Mouse (Mus musculus): ENCODE measurements around the gene Stil. TPM values are rescaled to one million over a fixed set of nuclear protein-coding genes. Genes with fewer than 3 reads are reported as not detected.

Gene Stil
- polyA plus RNA-seq, 1 experiment: 9.5 TPM

GRCm38 (mm10) chr4:115038242-115038641 lies 38.3 kb downstream of the Stil start:
- peaks cover 12% of the 10 kb centered on the region for H3K4me1 ChIP-seq (ENCODE audit: control insufficient read depth, insufficient read depth, low read length)
- H3K4me3 ChIP-seq (ENCODE audit: insufficient read depth, low read length): no peak overlapping the region
- no peak overlapping the region for H3K27ac ChIP-seq (ENCODE audit: insufficient read depth, low read depth, low read length)
- TF ChIP-seq POLR2A (IDR thresholded peaks at IDR 0.05; ENCODE audit: borderline replicate concordance, low read depth, low read length) (no peak), CTCF (IDR thresholded peaks at IDR 0.05; ENCODE audit: low read depth, low read length) (peak; percentile 52)

DNA sequence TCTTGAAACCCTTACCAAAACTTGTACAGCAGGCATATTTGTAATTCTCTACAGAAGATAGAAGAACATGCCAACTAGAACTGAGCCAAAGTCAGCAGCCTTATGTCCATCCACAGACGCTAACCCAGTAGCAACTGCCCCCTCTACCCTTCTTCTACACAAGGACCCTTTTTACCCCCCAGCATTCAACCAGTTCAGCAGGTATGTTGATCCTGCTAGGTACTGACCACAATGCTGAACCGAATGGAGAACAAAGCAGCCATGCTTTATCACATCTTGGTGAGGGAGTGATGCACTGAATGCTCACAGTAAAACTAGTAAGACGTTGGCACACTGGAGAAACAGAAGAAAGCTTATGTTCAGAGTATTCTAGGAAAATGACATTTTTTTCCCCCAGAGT lies 45.7 kb downstream of the Stil start:
- TF ChIP-seq POLR2A (IDR thresholded peaks at IDR 0.05; ENCODE audit: borderline replicate concordance, low read depth, low read length) (no peak), CTCF (IDR thresholded peaks at IDR 0.05; ENCODE audit: low read depth, low read length) (no peak)
- Histone ChIP-seq H3K27ac (ENCODE audit: insufficient read depth, low read depth, low read length) (no peak overlapping the region), H3K4me3 (ENCODE audit: insufficient read depth, low read length) (no peak overlapping the region), H3K4me1 (ENCODE audit: control insufficient read depth, insufficient read depth, low read length) (peaks cover 7% of the 10 kb centered on the region)

GRCm38 (mm10) chr4:115047750-115048149 lies 47.8 kb downstream of the Stil start:
- Histone ChIP-seq H3K27ac (ENCODE audit: insufficient read depth, low read depth, low read length) (no peak overlapping the region), H3K4me3 (ENCODE audit: insufficient read depth, low read length) (no peak overlapping the region), H3K4me1 (ENCODE audit: control insufficient read depth, insufficient read depth, low read length) (peaks cover 12% of the 10 kb centered on the region)
- TF ChIP-seq POLR2A (IDR thresholded peaks at IDR 0.05; ENCODE audit: borderline replicate concordance, low read depth, low read length) (no peak), CTCF (IDR thresholded peaks at IDR 0.05; ENCODE audit: low read depth, low read length) (peak; percentile 49; the same call in 1 of the 2 replicates)

GRCm38 (mm10) chr4:115048190-115048589 lies 48.2 kb downstream of the Stil start:
- TF ChIP-seq POLR2A (IDR thresholded peaks at IDR 0.05; ENCODE audit: borderline replicate concordance, low read depth, low read length) (no peak), CTCF (IDR thresholded peaks at IDR 0.05; ENCODE audit: low read depth, low read length) (no peak)
- H3K4me3 ChIP-seq (ENCODE audit: insufficient read depth, low read length): no peak overlapping the region
- no peak overlapping the region for H3K27ac ChIP-seq (ENCODE audit: insufficient read depth, low read depth, low read length)
- H3K4me1 ChIP-seq (ENCODE audit: control insufficient read depth, insufficient read depth, low read length): peaks cover 17% of the 10 kb centered on the region

GRCm38 (mm10) chr4:115051245-115051644 lies 51.3 kb downstream of the Stil start:
- peaks cover 19% of the 10 kb centered on the region for H3K4me1 ChIP-seq (ENCODE audit: control insufficient read depth, insufficient read depth, low read length)
- H3K4me3 ChIP-seq (ENCODE audit: insufficient read depth, low read length): no peak overlapping the region
- TF ChIP-seq POLR2A (IDR thresholded peaks at IDR 0.05; ENCODE audit: borderline replicate concordance, low read depth, low read length) (no peak), CTCF (IDR thresholded peaks at IDR 0.05; ENCODE audit: low read depth, low read length) (no peak)
- no peak overlapping the region for H3K27ac ChIP-seq (ENCODE audit: insufficient read depth, low read depth, low read length)

DNA sequence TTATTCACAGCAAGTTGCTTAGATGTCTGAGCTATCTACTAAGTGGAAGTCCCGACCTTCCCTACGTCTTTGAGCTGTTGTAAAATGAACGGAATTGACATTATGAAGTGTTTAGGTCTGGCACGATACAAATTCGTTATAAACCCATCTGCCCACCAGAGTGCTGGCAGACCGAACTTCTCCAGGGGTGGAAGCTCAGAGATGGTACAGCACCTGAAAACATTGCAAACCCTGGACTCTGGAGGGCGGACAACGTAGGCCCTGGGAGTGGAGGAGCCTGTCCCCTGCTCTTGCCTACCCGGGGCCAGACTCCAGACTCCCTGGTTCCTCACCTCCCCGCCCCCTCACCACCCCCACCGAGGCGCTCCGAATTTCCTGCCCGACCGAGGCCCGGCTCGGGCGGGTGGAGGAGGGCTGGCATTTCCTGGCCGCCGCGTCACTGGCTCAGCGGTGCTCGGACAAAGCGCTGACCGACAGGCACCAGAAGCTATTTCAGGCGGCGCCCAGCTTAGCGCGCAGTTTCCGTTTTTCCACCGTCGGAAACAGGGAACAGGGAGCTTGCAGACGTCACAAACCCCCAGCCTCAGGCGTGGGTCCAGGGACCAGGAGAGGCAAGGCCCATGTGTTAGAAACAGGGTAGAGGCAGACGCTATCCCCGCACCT lies 52.5 kb downstream of the Stil start:
- H3K27ac ChIP-seq (ENCODE audit: insufficient read depth, low read depth, low read length): peak overlapping the region; percentile 66
- no peak for TF ChIP-seq POLR2A (IDR thresholded peaks at IDR 0.05; ENCODE audit: borderline replicate concordance, low read depth, low read length)
- no peak for TF ChIP-seq CTCF (IDR thresholded peaks at IDR 0.05; ENCODE audit: low read depth, low read length)
- H3K4me1 ChIP-seq (ENCODE audit: control insufficient read depth, insufficient read depth, low read length): peaks cover 20% of the 10 kb centered on the region
- H3K4me3 ChIP-seq (ENCODE audit: insufficient read depth, low read length): peak overlapping the region; percentile 32

GRCm38 (mm10) chr4:115055044-115055443 lies 55.1 kb downstream of the Stil start:
- H3K4me3 ChIP-seq (ENCODE audit: insufficient read depth, low read length): no peak overlapping the region
- H3K27ac ChIP-seq (ENCODE audit: insufficient read depth, low read depth, low read length): no peak overlapping the region
- peaks cover 19% of the 10 kb centered on the region for H3K4me1 ChIP-seq (ENCODE audit: control insufficient read depth, insufficient read depth, low read length)
- TF ChIP-seq POLR2A (IDR thresholded peaks at IDR 0.05; ENCODE audit: borderline replicate concordance, low read depth, low read length) (no peak), CTCF (IDR thresholded peaks at IDR 0.05; ENCODE audit: low read depth, low read length) (no peak)

- TF ChIP-seq CTCF (IDR thresholded peaks at IDR 0.05; ENCODE audit: low read depth, low read length) (no peak), POLR2A (IDR thresholded peaks at IDR 0.05; ENCODE audit: borderline replicate concordance, low read depth, low read length) (no peak)
- no peak overlapping the region for H3K4me3 ChIP-seq (ENCODE audit: insufficient read depth, low read length)
- no peak overlapping the region for H3K27ac ChIP-seq (ENCODE audit: insufficient read depth, low read depth, low read length)
- H3K4me1 ChIP-seq (ENCODE audit: control insufficient read depth, insufficient read depth, low read length): peaks cover 19% of the 10 kb centered on the region
Observed at GRCm38 (mm10) chr4:115055691-115056090, 55.7 kb downstream of the Stil start.

- Histone ChIP-seq H3K4me3 (ENCODE audit: insufficient read depth, low read length) (peak within 1 kb of the TSS; percentile 75), H3K27ac (ENCODE audit: insufficient read depth, low read depth, low read length) (peak within 1 kb of the TSS; percentile 65), H3K4me1 (ENCODE audit: control insufficient read depth, insufficient read depth, low read length) (peaks cover 19% of the 10 kb centered on the region)
- peak; percentile 21; the same call in 1 of the 2 replicates for TF ChIP-seq POLR2A (IDR thresholded peaks at IDR 0.05; ENCODE audit: borderline replicate concordance, low read depth, low read length)
- no peak for TF ChIP-seq CTCF (IDR thresholded peaks at IDR 0.05; ENCODE audit: low read depth, low read length)
Observed at GRCm38 (mm10) chr4:115056371-115056920, 56.5 kb downstream of the Stil start, which contains the start of gene Tal1. Gene Tal1 (plus strand): TSS chr4:115056426.

GRCm38 (mm10) chr4:115056921-115057673 lies 57.1 kb downstream of the Stil start:
- no peak for TF ChIP-seq POLR2A (IDR thresholded peaks at IDR 0.05; ENCODE audit: borderline replicate concordance, low read depth, low read length)
- no peak for TF ChIP-seq CTCF (IDR thresholded peaks at IDR 0.05; ENCODE audit: low read depth, low read length)
- H3K4me1 ChIP-seq (ENCODE audit: control insufficient read depth, insufficient read depth, low read length): peaks cover 18% of the 10 kb centered on the region
- peak overlapping the region; percentile 75 for H3K4me3 ChIP-seq (ENCODE audit: insufficient read depth, low read length)
- peak overlapping the region; percentile 65 for H3K27ac ChIP-seq (ENCODE audit: insufficient read depth, low read depth, low read length)

Measured in bone marrow macrophage, adult 2 months (primary cell).